Mouse (Mus musculus) inflammation-experienced regulatory T-cells, adult 6 months (primary cell): ENCODE data around the gene Olfr1454. TPM values are rescaled to one million over a fixed set of nuclear protein-coding genes. Genes with fewer than 3 reads are reported as not detected.

Experiments
- ATAC-seq: one replicate; pipeline ENCODE4 v1.8.0; 2017
- polyA plus RNA-seq, 3 experiments: library from polyadenylated mRNA; unstranded; fragments of 100-300 nt; shearing (Covaris generic); gene quantifications; one replicate each; pipeline ENCODE4 v1.2.1; 2017

Gene Olfr1454
- not detected for polyA plus RNA-seq

DNA sequence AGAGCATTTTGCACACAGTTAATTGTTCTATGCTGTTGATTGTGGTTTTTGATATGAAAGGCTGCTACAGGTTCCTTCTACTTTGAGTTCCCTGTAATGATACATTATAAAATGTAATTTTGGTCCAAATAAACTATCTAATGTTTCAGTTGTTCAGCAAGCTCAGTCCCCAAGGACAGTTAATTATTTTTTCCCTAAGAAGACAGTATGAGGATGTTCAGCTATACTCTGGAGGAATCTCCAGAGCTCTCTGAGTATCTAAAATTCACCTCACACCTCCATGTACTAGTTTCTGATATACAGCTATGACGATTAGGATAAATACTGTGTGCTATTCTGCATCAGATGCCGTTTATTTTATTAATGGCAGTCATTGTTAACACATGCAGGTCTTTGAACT, at the start of gene Olfr1454:
Gene Olfr1454, plus strand, starts transcription at position 301 of the 400 bp plus-strand sequence.
- ATAC-seq = no peak

DNA sequence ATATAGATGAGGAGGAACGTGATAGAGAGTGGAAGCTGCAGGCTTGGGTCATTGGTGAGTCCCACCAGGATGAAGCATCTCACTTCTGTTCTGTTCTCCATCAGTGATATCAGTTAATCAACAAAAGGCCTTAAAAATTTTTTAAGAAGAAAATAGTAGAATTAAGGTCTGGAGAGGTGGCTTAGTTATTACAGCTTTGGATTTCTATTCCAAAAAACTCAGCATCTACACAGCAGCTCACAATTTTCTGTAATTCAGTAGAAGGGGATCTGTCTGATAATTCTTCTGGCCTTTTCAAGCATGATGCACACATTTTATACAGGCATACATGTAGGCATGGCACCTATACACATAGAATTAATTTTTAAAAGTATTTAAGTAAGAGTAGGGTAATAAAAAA, 32.2 kb upstream of the Olfr1454 start, which contains the start of gene Olfr1453:
Gene Olfr1453, minus strand, starts transcription at position 101 of the 400 bp plus-strand sequence.
- no peak for ATAC-seq

DNA sequence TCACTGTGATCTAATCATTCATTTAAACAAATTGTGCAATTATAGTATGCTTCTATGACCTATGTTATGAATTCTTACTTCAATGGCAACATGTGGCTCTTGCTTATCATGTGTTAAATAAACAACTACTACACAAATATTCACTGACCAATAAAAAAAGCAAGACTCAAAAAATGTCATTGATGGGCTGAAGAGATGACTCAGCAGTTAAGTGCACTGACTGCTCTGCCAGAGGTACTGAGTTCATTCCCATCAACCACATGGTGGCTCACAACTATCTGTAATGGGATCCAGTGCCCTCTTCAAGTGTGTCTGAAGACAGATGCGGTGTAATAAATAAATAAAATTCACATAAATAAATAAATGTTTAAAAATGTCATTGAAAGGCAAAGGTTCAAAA, 33.5 kb downstream of the Olfr1454 start:
- ATAC-seq = no peak

DNA sequence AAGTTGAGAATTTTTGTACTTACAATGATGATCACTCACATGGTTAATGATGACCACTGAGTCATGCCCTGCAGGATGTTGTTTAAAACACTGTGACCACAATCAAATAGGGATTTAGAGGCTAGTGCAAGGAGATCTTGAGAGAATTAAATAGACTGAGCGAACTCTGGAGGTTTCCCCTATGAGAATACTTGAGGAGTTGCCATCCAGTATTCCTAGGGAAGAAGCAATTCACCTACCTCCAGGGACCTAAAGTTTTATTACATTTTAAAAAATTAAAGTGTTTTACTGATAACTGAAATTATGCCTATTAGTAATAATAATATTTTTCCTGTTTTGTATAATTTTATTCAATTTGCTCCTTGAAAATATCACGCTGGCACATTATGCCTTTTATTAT, 37.4 kb downstream of the Olfr1454 start, which contains the start of gene Olfr1457:
Gene Olfr1457, minus strand, starts transcription at position 101 of the 400 bp plus-strand sequence.
- ATAC-seq = no peak

DNA sequence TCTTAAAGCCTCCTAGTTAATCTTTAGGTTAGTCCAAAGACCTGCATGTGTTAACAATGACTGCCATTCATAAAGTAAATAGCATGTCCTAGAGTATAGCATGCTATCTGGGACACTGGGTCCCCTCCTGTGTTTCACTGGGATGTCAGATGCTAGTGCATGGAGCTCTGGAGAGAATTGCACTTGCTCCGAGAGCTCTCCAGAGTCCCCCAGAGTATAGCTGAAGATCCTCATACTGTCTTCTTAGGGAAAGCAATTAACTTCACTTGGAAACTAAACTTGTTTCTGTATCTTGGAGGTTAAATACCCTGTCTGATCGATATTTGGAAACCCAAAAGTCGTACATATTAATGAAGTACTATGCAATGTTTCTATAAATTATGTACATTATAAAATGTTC, 46.3 kb downstream of the Olfr1454 start, which contains the start of gene Olfr1458:
Gene Olfr1458, minus strand, starts transcription at position 101 of the 400 bp plus-strand sequence.
- ATAC-seq = no peak

Other genes with a start within 250 kb of the Olfr1454 start
- under 1 TPM; 0.47 to 0.91 (median 0.54) TPM for gene Gm5244, start 213.9 kb upstream of the Olfr1454 start, polyA plus RNA-seq
- 1 to 10 TPM in 1 of 3 experiments, under 1 TPM in 2; 0.70 to 1.3 (median 0.74) TPM for gene Olfr1444, start 203.3 kb upstream of the Olfr1454 start, polyA plus RNA-seq
- gene Olfr1445, start 176.8 kb upstream of the Olfr1454 start, polyA plus RNA-seq = not detected
- not detected for gene Olfr1446, start 167.1 kb upstream of the Olfr1454 start, polyA plus RNA-seq
- not detected for gene Olfr1447, start 156.9 kb upstream of the Olfr1454 start, polyA plus RNA-seq
- not detected for gene Olfr1448, start 136.2 kb upstream of the Olfr1454 start, polyA plus RNA-seq
- gene Olfr1449, start 129.8 kb upstream of the Olfr1454 start, polyA plus RNA-seq = not detected
- not detected for gene Olfr1450, start 110.4 kb upstream of the Olfr1454 start, polyA plus RNA-seq
- gene Olfr1451, start 65.6 kb upstream of the Olfr1454 start, polyA plus RNA-seq = not detected
- not detected for gene Olfr1453, start 32.3 kb upstream of the Olfr1454 start, polyA plus RNA-seq
- gene Olfr1457, start 37.3 kb downstream of the Olfr1454 start, polyA plus RNA-seq = not detected
- not detected for gene Olfr1458, start 46.2 kb downstream of the Olfr1454 start, polyA plus RNA-seq
- gene Olfr1459, start 88.9 kb downstream of the Olfr1454 start, polyA plus RNA-seq = under 1 TPM in 1 of 3 experiments, not detected in 2; 0.08 TPM
- gene Olfr1461, start 102.4 kb downstream of the Olfr1454 start, polyA plus RNA-seq = not detected
- not detected for gene Olfr1462, start 125.1 kb downstream of the Olfr1454 start, polyA plus RNA-seq
- not detected for gene Olfr1463, start 170.7 kb downstream of the Olfr1454 start, polyA plus RNA-seq